Mouse (Mus musculus): ENCODE measurements around the gene Ftl1. TPM values are rescaled to one million over a fixed set of nuclear protein-coding genes. Genes with fewer than 3 reads are reported as not detected.

Gene Ftl1
- polyA plus RNA-seq, 1 experiment, result 2,491 TPM

DNA sequence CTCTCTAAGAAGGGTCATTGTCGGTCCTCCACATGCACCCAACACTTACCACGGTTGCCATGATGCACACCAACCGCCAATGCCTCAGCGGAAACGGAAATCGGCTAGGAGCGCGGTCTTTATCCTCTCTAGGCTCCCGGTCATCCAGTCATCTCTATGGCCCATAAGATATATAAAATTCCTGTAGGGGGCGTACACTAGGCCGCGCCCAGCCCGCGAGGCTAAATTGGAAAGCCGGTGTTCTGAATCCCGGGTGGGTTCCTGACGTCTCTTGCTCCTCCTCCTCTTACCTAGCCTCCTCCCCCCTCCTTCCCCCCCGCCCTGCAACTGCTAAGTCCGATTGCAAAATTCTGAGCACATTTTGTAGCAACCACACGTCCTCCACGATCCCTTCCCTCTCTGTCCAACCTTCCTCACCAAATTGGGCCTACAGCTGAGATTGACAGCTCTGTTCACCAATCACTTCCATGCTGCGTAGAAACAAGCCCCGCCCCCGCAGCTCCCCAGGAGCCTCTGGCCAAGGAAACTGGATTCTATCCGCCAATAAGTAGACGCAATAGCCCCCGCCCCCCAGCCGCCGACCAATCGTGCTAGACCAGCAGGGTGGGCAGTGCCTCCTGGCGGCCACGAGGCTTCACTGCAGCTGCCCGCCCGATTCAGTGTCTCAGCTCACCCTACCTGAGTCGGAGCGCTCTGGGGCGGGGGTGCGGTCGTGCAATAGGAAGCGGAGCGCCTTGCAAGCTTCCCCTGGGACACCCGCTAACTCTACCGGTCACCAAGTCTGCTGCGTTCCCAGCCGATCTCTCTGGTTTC lies 25.3 kb downstream of the Ftl1 start, which contains the start of gene Gys1:
Gene Gys1, plus strand, starts transcription at position 642 of the 813 bp plus-strand sequence.
- Histone ChIP-seq H3K36me3 (ENCODE audit: control insufficient read depth, insufficient read depth, low read length) (peaks cover under 1% of the 10 kb centered on the region; the same call in 1 of the 2 replicates), H3K4me3 (ENCODE audit: control insufficient read depth, insufficient read depth, low read length) (peak within 1 kb of the TSS; percentile 74), H3K27ac (ENCODE audit: control insufficient read depth, insufficient read depth, low read length) (peak within 1 kb of the TSS; percentile 77; the same call in 1 of the 2 replicates), H3K27me3 (ENCODE audit: control insufficient read depth, insufficient read depth, low read length) (no peaks in the 10 kb centered on the region), H3K4me1 (replicated peaks; ENCODE audit: control insufficient read depth, insufficient read depth, low read length) (peaks cover 22% of the 10 kb centered on the region)
- DNase-seq, result peak; percentile 100
- WGBS, result under 1% methylated on average over 45 of the region's 45 CpGs
- TF ChIP-seq CTCF (IDR thresholded peaks at IDR 0.05; ENCODE audit: borderline replicate concordance, control insufficient read depth, extremely low read depth, insufficient read depth, low read length, poor library complexity) (peak; percentile 97), POLR2A (IDR thresholded peaks at IDR 0.05; ENCODE audit: control insufficient read depth, extremely low read depth, insufficient read depth, low read length, poor library complexity) (peak; percentile 16)

DNA sequence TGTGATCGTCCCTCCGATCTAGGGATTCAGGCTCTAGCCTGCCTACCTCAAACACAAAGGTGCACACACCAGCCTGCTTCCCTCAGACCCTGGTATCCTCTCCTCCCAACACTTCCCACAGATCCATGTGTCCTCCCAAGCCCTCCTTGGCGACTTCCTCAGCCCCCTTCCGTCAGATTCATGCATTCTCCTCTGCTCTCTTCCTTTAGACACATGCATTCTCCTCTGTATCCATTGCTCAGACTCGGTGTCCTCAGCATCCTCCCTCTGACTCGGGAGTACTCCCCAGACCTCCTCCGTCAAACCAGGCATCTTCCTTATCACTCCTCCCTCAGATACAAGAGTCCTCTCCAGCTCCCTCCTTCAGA lies 25.9 kb downstream of the Ftl1 start:
- WGBS, result under 1% methylated on average over 7 of the region's 7 CpGs
- H3K4me1 ChIP-seq (replicated peaks; ENCODE audit: control insufficient read depth, insufficient read depth, low read length), result peaks cover 22% of the 10 kb centered on the region
- no peak for DNase-seq
- H3K27ac ChIP-seq (ENCODE audit: control insufficient read depth, insufficient read depth, low read length), result peak overlapping the region; percentile 38; the same call in 1 of the 2 replicates
- peak overlapping the region; percentile 74 for H3K4me3 ChIP-seq (ENCODE audit: control insufficient read depth, insufficient read depth, low read length)
- H3K27me3 ChIP-seq (ENCODE audit: control insufficient read depth, insufficient read depth, low read length), result no peaks in the 10 kb centered on the region
- peaks cover 7% of the 10 kb centered on the region for H3K36me3 ChIP-seq (ENCODE audit: control insufficient read depth, insufficient read depth, low read length)
- TF ChIP-seq POLR2A (IDR thresholded peaks at IDR 0.05; ENCODE audit: control insufficient read depth, extremely low read depth, insufficient read depth, low read length, poor library complexity), result 0 out of 2 replicates have a peak, but pooled peaks have one; percentile 10
- no peak for TF ChIP-seq CTCF (IDR thresholded peaks at IDR 0.05; ENCODE audit: borderline replicate concordance, control insufficient read depth, extremely low read depth, insufficient read depth, low read length, poor library complexity)

DNA sequence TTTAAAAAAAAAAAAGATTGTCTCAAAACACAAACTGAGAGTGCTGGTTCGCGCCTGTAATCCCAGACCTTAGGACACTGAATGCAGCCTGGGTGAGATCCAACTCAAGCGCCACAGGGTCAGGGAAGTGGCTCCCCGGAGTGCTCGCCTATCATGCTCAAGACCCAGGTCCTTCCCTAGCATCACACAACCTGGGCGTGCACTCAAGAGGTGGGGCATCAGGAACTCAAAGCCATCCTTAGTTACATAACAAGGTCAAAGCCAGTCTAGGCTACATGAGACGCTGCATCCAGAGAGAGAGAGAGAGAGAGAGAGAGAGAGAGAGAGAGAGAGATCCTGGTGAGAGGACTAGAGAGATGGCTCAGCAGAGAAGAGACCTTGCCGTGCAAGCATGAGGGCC lies 33.1 kb downstream of the Ftl1 start:
- Histone ChIP-seq H3K4me3 (ENCODE audit: control insufficient read depth, insufficient read depth, low read length) (no peak overlapping the region), H3K27me3 (ENCODE audit: control insufficient read depth, insufficient read depth, low read length) (no peaks in the 10 kb centered on the region), H3K36me3 (ENCODE audit: control insufficient read depth, insufficient read depth, low read length) (peaks cover 50% of the 10 kb centered on the region), H3K4me1 (replicated peaks; ENCODE audit: control insufficient read depth, insufficient read depth, low read length) (no peaks in the 10 kb centered on the region), H3K27ac (ENCODE audit: control insufficient read depth, insufficient read depth, low read length) (no peak overlapping the region)
- DNase-seq, result no peak
- no peak for TF ChIP-seq CTCF (IDR thresholded peaks at IDR 0.05; ENCODE audit: borderline replicate concordance, control insufficient read depth, extremely low read depth, insufficient read depth, low read length, poor library complexity)
- TF ChIP-seq POLR2A (IDR thresholded peaks at IDR 0.05; ENCODE audit: control insufficient read depth, extremely low read depth, insufficient read depth, low read length, poor library complexity), result no peak
- 94% methylated on average over 8 of the region's 8 CpGs for WGBS

DNA sequence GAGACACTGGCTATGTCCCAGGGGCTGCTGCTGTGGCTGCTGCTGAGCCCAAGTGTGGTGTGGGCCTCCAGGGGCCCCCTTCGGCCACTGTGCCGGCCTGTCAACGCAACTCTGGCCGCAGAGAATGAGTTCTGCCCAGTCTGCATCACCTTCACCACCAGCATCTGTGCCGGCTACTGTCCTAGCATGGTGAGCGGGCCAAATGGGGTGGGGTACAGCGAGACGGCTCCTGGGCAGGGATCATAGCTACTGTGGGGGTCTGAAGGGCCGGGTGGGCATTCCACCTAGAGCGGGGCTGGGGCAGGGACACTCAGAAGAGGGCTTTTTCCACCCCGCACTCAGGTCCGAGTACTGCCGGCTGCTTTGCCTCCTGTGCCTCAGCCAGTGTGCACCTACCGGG lies 38.5 kb downstream of the Ftl1 start:
- Histone ChIP-seq H3K4me1 (replicated peaks; ENCODE audit: control insufficient read depth, insufficient read depth, low read length) (no peaks in the 10 kb centered on the region), H3K27me3 (ENCODE audit: control insufficient read depth, insufficient read depth, low read length) (peaks cover 5% of the 10 kb centered on the region; the same call in 1 of the 2 replicates), H3K27ac (ENCODE audit: control insufficient read depth, insufficient read depth, low read length) (no peak overlapping the region), H3K36me3 (ENCODE audit: control insufficient read depth, insufficient read depth, low read length) (peaks cover 45% of the 10 kb centered on the region), H3K4me3 (ENCODE audit: control insufficient read depth, insufficient read depth, low read length) (no peak overlapping the region)
- WGBS, result over 99% methylated on average over 14 of the region's 14 CpGs
- no peak for TF ChIP-seq CTCF (IDR thresholded peaks at IDR 0.05; ENCODE audit: borderline replicate concordance, control insufficient read depth, extremely low read depth, insufficient read depth, low read length, poor library complexity)
- TF ChIP-seq POLR2A (IDR thresholded peaks at IDR 0.05; ENCODE audit: control insufficient read depth, extremely low read depth, insufficient read depth, low read length, poor library complexity), result no peak
- no peak for DNase-seq

GRCm38 (mm10) chr7:45420615-45420919 lies 39.1 kb downstream of the Ftl1 start, which contains the start of gene Lhb:
Gene Lhb, plus strand, starts transcription at chr7:45420820.
- H3K27ac ChIP-seq (ENCODE audit: control insufficient read depth, insufficient read depth, low read length), result no peak within 1 kb of the TSS
- H3K4me3 ChIP-seq (ENCODE audit: control insufficient read depth, insufficient read depth, low read length), result no peak within 1 kb of the TSS
- 89% methylated on average over 6 of the region's 6 CpGs for WGBS
- H3K4me1 ChIP-seq (replicated peaks; ENCODE audit: control insufficient read depth, insufficient read depth, low read length), result peaks cover 3% of the 10 kb centered on the region
- TF ChIP-seq POLR2A (IDR thresholded peaks at IDR 0.05; ENCODE audit: control insufficient read depth, extremely low read depth, insufficient read depth, low read length, poor library complexity), result no peak
- no peak for TF ChIP-seq CTCF (IDR thresholded peaks at IDR 0.05; ENCODE audit: borderline replicate concordance, control insufficient read depth, extremely low read depth, insufficient read depth, low read length, poor library complexity)
- H3K36me3 ChIP-seq (ENCODE audit: control insufficient read depth, insufficient read depth, low read length), result peaks cover 45% of the 10 kb centered on the region
- DNase-seq, result no peak
- peaks cover 10% of the 10 kb centered on the region; the same call in 1 of the 2 replicates for H3K27me3 ChIP-seq (ENCODE audit: control insufficient read depth, insufficient read depth, low read length)

DNA sequence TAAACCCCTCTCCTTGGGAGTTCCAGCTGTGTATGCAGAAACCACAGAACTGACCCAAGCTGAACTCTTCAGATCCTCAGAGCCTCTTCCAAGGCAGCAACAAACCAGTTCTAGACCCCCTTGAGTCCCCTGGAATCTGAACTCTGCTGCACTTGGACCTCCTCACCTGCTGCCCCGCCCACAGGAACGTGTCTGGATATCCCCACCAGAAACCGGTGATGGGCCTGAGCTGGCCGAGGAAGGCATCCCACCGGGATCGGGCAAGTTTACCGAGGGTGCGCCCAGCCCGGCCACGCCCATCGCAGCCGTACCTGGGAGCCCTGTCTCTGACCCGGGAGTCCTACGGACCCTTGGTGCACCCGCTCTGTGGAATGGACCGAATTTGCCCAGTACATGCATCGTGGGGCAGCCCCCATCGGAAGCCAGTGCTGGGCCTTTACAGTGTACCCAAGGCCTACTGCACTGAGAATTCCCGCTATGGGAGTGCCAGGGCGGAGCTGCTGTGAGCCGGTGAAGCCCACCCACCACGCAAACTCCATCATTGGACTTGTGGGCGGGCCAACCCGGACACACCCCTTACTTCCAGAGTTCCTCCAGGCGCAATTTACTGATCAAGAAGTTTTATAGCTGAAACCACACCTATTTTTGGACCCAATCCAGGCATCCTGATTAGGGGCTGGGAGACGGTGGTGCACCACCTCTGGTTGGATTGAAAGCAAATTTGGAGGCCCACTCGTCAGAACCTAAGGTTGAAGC lies 39.6 kb downstream of the Ftl1 start:
- TF ChIP-seq POLR2A (IDR thresholded peaks at IDR 0.05; ENCODE audit: control insufficient read depth, extremely low read depth, insufficient read depth, low read length, poor library complexity), result no peak
- no peak for TF ChIP-seq CTCF (IDR thresholded peaks at IDR 0.05; ENCODE audit: borderline replicate concordance, control insufficient read depth, extremely low read depth, insufficient read depth, low read length, poor library complexity)
- peaks cover 9% of the 10 kb centered on the region for H3K4me1 ChIP-seq (replicated peaks; ENCODE audit: control insufficient read depth, insufficient read depth, low read length)
- 68% methylated on average over 27 of the region's 27 CpGs for WGBS
- DNase-seq, result no peak
- H3K27ac ChIP-seq (ENCODE audit: control insufficient read depth, insufficient read depth, low read length), result no peak overlapping the region
- H3K36me3 ChIP-seq (ENCODE audit: control insufficient read depth, insufficient read depth, low read length), result peaks cover 42% of the 10 kb centered on the region
- peaks cover 13% of the 10 kb centered on the region; the same call in 1 of the 2 replicates for H3K27me3 ChIP-seq (ENCODE audit: control insufficient read depth, insufficient read depth, low read length)
- no peak overlapping the region for H3K4me3 ChIP-seq (ENCODE audit: control insufficient read depth, insufficient read depth, low read length)
